In genomic region chr1:153898989-153899730, GRCm38 (mm10) we compare ENCODE assay signal across 9 mouse cellular contexts. TPM values are rescaled to one million over a fixed set of nuclear protein-coding genes. Genes with fewer than 3 reads are reported as not detected.
A peak's percentile ranks its signal among the peaks of the same experiment; 100 is the strongest.
DNase-seq lines count a peak whose midpoint lies in the region; ATAC-seq and TF ChIP-seq lines count a peak whose summit lies in the region.
"Had no signal": no experiment of that assay in that cellular context is flagged by ENCODE, and none has a peak within 500 bp of the region (broad histone marks: within the 10 kb centered on the region; RNA-seq: fewer than 3 reads in every experiment).

No protein-coding gene starts in this region.

- peak overlapping the region; percentile 68 for H3K9ac ChIP-seq in ES-E14 (ENCODE audit: insufficient read depth, low read depth, low read length, poor library complexity, severe bottlenecking)
- H3K9ac ChIP-seq in forebrain, embryonic 13.5 days: peak overlapping the region; percentile 78
- peak overlapping the region; percentile 67 for H3K9ac ChIP-seq in liver, embryonic 14.5 days (replicated peaks)

- H3K4me1 ChIP-seq in heart, embryonic 10.5 days: peaks cover 22% of the 10 kb centered on the region
- H3K4me1 ChIP-seq in ES-E14 (ENCODE audit: control insufficient read depth in 2 of 2, insufficient read depth in 2 of 2, low read length in 2 of 2, poor library complexity in 1 of 2): peaks cover 3 to 4% of the 10 kb centered on the region in 2 experiments; a peak in 1 of 4 replicates
- H3K4me1 ChIP-seq in forebrain, embryonic 13.5 days: peaks cover 42% of the 10 kb centered on the region
- H3K4me1 ChIP-seq in liver, embryonic 14.5 days (replicated peaks; ENCODE audit: control insufficient read depth in 2 of 2, insufficient read depth in 2 of 2, low read length in 1 of 2): peaks cover 10 to 13% of the 10 kb centered on the region in 2 experiments

- no peak for TF ChIP-seq CTCF in liver, embryonic 14.5 days (IDR thresholded peaks at IDR 0.05; ENCODE audit: low read depth)

- TF ChIP-seq EP300 in liver, embryonic 14.5 days (IDR thresholded peaks at IDR 0.05; ENCODE audit: low read depth): no peak

- no peaks in the 10 kb centered on the region for H3K27me3 ChIP-seq in heart, embryonic 10.5 days (ENCODE audit: insufficient read depth, poor library complexity, severe bottlenecking)
- H3K27me3 ChIP-seq in forebrain, embryonic 13.5 days: no peaks in the 10 kb centered on the region
- H3K27me3 ChIP-seq in liver, embryonic 14.5 days (ENCODE audit: control insufficient read depth, insufficient read depth, low read length): no peaks in the 10 kb centered on the region

- peak overlapping the region; percentile 87 for H3K4me3 ChIP-seq in heart, embryonic 10.5 days
- H3K4me3 ChIP-seq in ES-E14 (ENCODE audit: insufficient read depth in 1 of 2, low read depth in 1 of 2, low read length in 2 of 2, poor library complexity in 1 of 2, severe bottlenecking in 1 of 2): peak overlapping the region; percentile 62 to 77
- H3K4me3 ChIP-seq in forebrain, embryonic 13.5 days: peak overlapping the region; percentile 59
- peak overlapping the region; percentile 75 to 77 for H3K4me3 ChIP-seq in liver, embryonic 14.5 days (ENCODE audit: insufficient read depth in 1 of 2, low read depth in 2 of 2, low read length in 2 of 2)

- H3K27ac ChIP-seq in heart, embryonic 10.5 days: peak overlapping the region; percentile 96
- H3K27ac ChIP-seq in ES-E14 (ENCODE audit: insufficient read depth, low read depth, low read length, poor library complexity, severe bottlenecking): peak overlapping the region; percentile 13; the same call in 1 of the 2 replicates
- H3K27ac ChIP-seq in forebrain, embryonic 13.5 days: peak overlapping the region; percentile 97
- peak overlapping the region; percentile 20 for H3K27ac ChIP-seq in liver, embryonic 14.5 days

- peak; percentile 61 for ATAC-seq in forebrain, embryonic 13.5 days
- no peak for ATAC-seq in liver, embryonic 14.5 days (ENCODE audit: insufficient read depth)
- no peak for ATAC-seq in monocyte, adult 5-6 weeks (replicated peaks; ENCODE audit: insufficient number of reproducible peaks, low FRiP score, low TSS enrichment, poor library complexity, severe bottlenecking)

- in situ Hi-C loops in ES-E14 (cut with MboI; ENCODE audit: low sequenced_read_pairs in 2 of 2, unreplicated experiment in 2 of 2): loop anchor here (10.0 to 25.0 kb wide), 2 partner anchors 216 to 288 kb away; no protein-coding TSS in a partner anchor

- intact Hi-C loops in heart, postnatal 14 days (cut with DNase I): no loop called here

- H3K9me3 ChIP-seq in heart, embryonic 10.5 days: no peaks in the 10 kb centered on the region
- H3K9me3 ChIP-seq in ES-E14 (ENCODE audit: control insufficient read depth, insufficient read depth, low read depth, low read length): no peaks in the 10 kb centered on the region
- H3K9me3 ChIP-seq in forebrain, embryonic 13.5 days (replicated peaks): no peaks in the 10 kb centered on the region
- no peaks in the 10 kb centered on the region for H3K9me3 ChIP-seq in liver, embryonic 14.5 days (ENCODE audit: control insufficient read depth, low read length)

- peaks cover 16% of the 10 kb centered on the region for H3K36me3 ChIP-seq in heart, embryonic 10.5 days
- H3K36me3 ChIP-seq in ES-E14 (ENCODE audit: control insufficient read depth, insufficient read depth, low read length, poor library complexity, severe bottlenecking): peaks cover 15% of the 10 kb centered on the region
- peaks cover 14% of the 10 kb centered on the region for H3K36me3 ChIP-seq in forebrain, embryonic 13.5 days (ENCODE audit: poor library complexity, severe bottlenecking)
- H3K36me3 ChIP-seq in liver, embryonic 14.5 days (replicated peaks; ENCODE audit: control insufficient read depth, insufficient read depth, low read depth): peaks cover 18% of the 10 kb centered on the region

- 17% methylated on average over 22 of the region's 22 CpGs for WGBS in heart, embryonic 10.5 days
- WGBS in forebrain, embryonic 13.5 days: 18% methylated on average over 22 of the region's 22 CpGs
- 21% methylated on average over 22 of the region's 22 CpGs for WGBS in liver, embryonic 14.5 days (ENCODE audit: insufficient replicate concordance)

- peak overlapping the region; percentile 81 for H3K4me2 ChIP-seq in forebrain, embryonic 13.5 days
- H3K4me2 ChIP-seq in liver, embryonic 14.5 days (ENCODE audit: low read depth): peak overlapping the region; percentile 83

- DNase-seq in heart, embryonic 10.5 days (ENCODE audit: low spot score): no peak
- DNase-seq in heart, postnatal 14 days: no peak
- DNase-seq in ES-E14 (ENCODE audit: low read depth, low spot score): peak; percentile 38
- DNase-seq in liver, embryonic 14.5 days (ENCODE audit: low read depth in 3 of 3, low spot score in 3 of 3): no peak
- no peak for DNase-seq in natural killer cell, adult 2 months (ENCODE audit: low spot score in 2 of 2)
- no peak for DNase-seq in kidney, postnatal 4 days

TF ChIP-seq in ES-E14, 5 proteins besides CTCF, POLR2A, EP300 and RAD21:
- TF ChIP-seq HCFC1 (IDR thresholded peaks at IDR 0.05; ENCODE audit: borderline replicate concordance, insufficient read depth, low read length) (no peak), ZC3H11A (IDR thresholded peaks at IDR 0.05; ENCODE audit: borderline replicate concordance, low read depth, low read length) (no peak)

RNA-seq across cellular contexts. Expression of gene Glul, which starts 0.6 kb away (rescaled TPM):
- polyA plus RNA-seq in heart, embryonic 10.5 days (2016; fragmentation: Nextera tagmentation; extraction: Ambion mirVana): 65.4 and 96.6 TPM in 2 replicates
- total RNA-seq in heart, postnatal 14 days (2021): 100 to 1,000 TPM; 341 to 414 TPM
- total RNA-seq in ES-E14 (2012; rRNA removed): 107 TPM in 2 replicates
- polyA plus RNA-seq in forebrain, embryonic 13.5 days (2015; fragmentation: Nextera tagmentation; extraction: Ambion mirVana): 106 and 121 TPM in 2 replicates
- 46.7 and 71.1 TPM in 2 replicates for polyA plus RNA-seq in liver, embryonic 14.5 days (2012; rRNA removed)
- polyA plus RNA-seq in liver, embryonic 14.5 days (2014; fragmentation: Nextera tagmentation; extraction: Ambion mirVana): 101 and 103 TPM in 2 replicates
- total RNA-seq in monocyte, adult 5-6 weeks (2017): 78.8 to 92.8 TPM (median 85.8 TPM) in 3 replicates

RNA-seq across cellular contexts. Expression of gene Teddm2, which starts 0.9 kb away (rescaled TPM):
- polyA plus RNA-seq in heart, embryonic 10.5 days (2016; fragmentation: Nextera tagmentation; extraction: Ambion mirVana): 0.18 and 0.34 TPM in 2 replicates
- total RNA-seq in heart, postnatal 14 days (2021): under 1 TPM; 0.56 to 0.86 TPM
- total RNA-seq in ES-E14 (2012; rRNA removed): 0.62 and 0.63 TPM in 2 replicates
- polyA plus RNA-seq in forebrain, embryonic 13.5 days (2015; fragmentation: Nextera tagmentation; extraction: Ambion mirVana): 1.0 and 1.3 TPM in 2 replicates
- 0.24 and 0.28 TPM in 2 replicates for polyA plus RNA-seq in liver, embryonic 14.5 days (2012; rRNA removed)
- polyA plus RNA-seq in liver, embryonic 14.5 days (2014; fragmentation: Nextera tagmentation; extraction: Ambion mirVana): 0.14 and 0.25 TPM in 2 replicates
- 0.32 to 1.4 TPM (median 0.87 TPM) in 3 replicates for total RNA-seq in monocyte, adult 5-6 weeks (2017)

RNA-seq across cellular contexts. Expression of gene Teddm1a, which starts 7.6 kb away (rescaled TPM):
- polyA plus RNA-seq in heart, embryonic 10.5 days (2016; fragmentation: Nextera tagmentation; extraction: Ambion mirVana): not detected in 2 replicates
- not detected for total RNA-seq in heart, postnatal 14 days (2021)
- total RNA-seq in ES-E14 (2012; rRNA removed): not detected in 2 replicates
- 0.15 TPM in 1 of 2 replicates, not detected in the other for polyA plus RNA-seq in forebrain, embryonic 13.5 days (2015; fragmentation: Nextera tagmentation; extraction: Ambion mirVana)
- not detected in 2 replicates for polyA plus RNA-seq in liver, embryonic 14.5 days (2012; rRNA removed)
- polyA plus RNA-seq in liver, embryonic 14.5 days (2014; fragmentation: Nextera tagmentation; extraction: Ambion mirVana): not detected in 2 replicates
- total RNA-seq in monocyte, adult 5-6 weeks (2017): not detected in 3 replicates

RNA-seq across cellular contexts. Expression of gene Teddm1b, which starts 25.0 kb away (rescaled TPM):
- polyA plus RNA-seq in heart, embryonic 10.5 days (2016; fragmentation: Nextera tagmentation; extraction: Ambion mirVana): 0.10 and 0.41 TPM in 2 replicates
- not detected for total RNA-seq in heart, postnatal 14 days (2021)
- 0.16 and 0.27 TPM in 2 replicates for total RNA-seq in ES-E14 (2012; rRNA removed)
- polyA plus RNA-seq in forebrain, embryonic 13.5 days (2015; fragmentation: Nextera tagmentation; extraction: Ambion mirVana): 0.97 and 1.3 TPM in 2 replicates
- not detected in 2 replicates for polyA plus RNA-seq in liver, embryonic 14.5 days (2012; rRNA removed)
- polyA plus RNA-seq in liver, embryonic 14.5 days (2014; fragmentation: Nextera tagmentation; extraction: Ambion mirVana): 0.05 and 0.08 TPM in 2 replicates
- not detected in 3 replicates for total RNA-seq in monocyte, adult 5-6 weeks (2017)
- polyA plus RNA-seq: large intestine, adult 2 months had no signal

RNA-seq across cellular contexts. Expression of gene Rgsl1, which starts 55.2 kb away (rescaled TPM):
- polyA plus RNA-seq in heart, embryonic 10.5 days (2016; fragmentation: Nextera tagmentation; extraction: Ambion mirVana): not detected in 2 replicates
- not detected for total RNA-seq in heart, postnatal 14 days (2021)
- total RNA-seq in ES-E14 (2012; rRNA removed): not detected in 2 replicates
- 0.05 and 0.19 TPM in 2 replicates for polyA plus RNA-seq in forebrain, embryonic 13.5 days (2015; fragmentation: Nextera tagmentation; extraction: Ambion mirVana)
- polyA plus RNA-seq in liver, embryonic 14.5 days (2012; rRNA removed): 0.02 and 0.03 TPM in 2 replicates
- not detected in 2 replicates for polyA plus RNA-seq in liver, embryonic 14.5 days (2014; fragmentation: Nextera tagmentation; extraction: Ambion mirVana)
- not detected in 3 replicates for total RNA-seq in monocyte, adult 5-6 weeks (2017)

Comparison
In these comparisons a context has a peak if more than half of its experiments do, and no peak if none do; other contexts are left out.
1. H3K27ac ChIP-seq: peak in every context shown above with its lines; median percentile 97 in forebrain, embryonic 13.5 days; 96 in heart, embryonic 10.5 days; 20 in liver, embryonic 14.5 days; 13 in ES-E14.